Mouse (Mus musculus) heart, postnatal 14 days (tissue): ENCODE measurements around the gene Slc12a7. TPM values are rescaled to one million over a fixed set of nuclear protein-coding genes. Genes with fewer than 3 reads are reported as not detected.

ENCODE experiments used
- DNase-seq, 2 experiments: peaks; one replicate each; pipeline ENCODE4 v3.0.0; 2021 to 2022
- intact Hi-C: fragments of 180-260 bp; cut with DNase I; formaldehyde crosslinking; loops from one replicate; pipeline ENCODE4 v1.15.1; 2025
- total RNA-seq, 2 experiments: library from RNA; stranded (reverse); gene quantifications; 2 replicates each; pipeline ENCODE4 v1.2.3; 2021

Gene Slc12a7
- total RNA-seq, 2 experiments from 2014 or later: 151 to 165 TPM

DNA sequence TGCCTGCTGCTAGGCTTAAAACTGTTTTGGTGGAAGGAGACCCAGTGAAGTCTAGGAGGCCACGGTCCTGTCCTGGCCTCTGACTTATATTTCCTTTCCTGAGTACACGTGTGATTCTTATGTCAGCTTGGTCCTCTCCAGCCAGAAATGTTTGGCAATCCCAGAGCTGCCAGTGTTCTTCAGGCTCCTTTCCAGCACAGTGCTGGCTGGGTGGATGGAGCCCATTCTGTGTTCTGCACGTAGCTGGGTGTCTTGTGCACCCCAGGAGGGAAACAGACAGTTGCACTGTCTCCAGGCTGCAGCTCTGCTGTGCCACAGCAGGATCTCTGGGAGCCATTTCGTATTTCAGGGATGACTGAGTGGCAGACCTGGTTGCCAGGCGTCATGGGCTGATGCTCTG is 66.2 kb downstream of the Slc12a7 start:
- no peak for DNase-seq
- intact Hi-C loops: no loop called here

DNA sequence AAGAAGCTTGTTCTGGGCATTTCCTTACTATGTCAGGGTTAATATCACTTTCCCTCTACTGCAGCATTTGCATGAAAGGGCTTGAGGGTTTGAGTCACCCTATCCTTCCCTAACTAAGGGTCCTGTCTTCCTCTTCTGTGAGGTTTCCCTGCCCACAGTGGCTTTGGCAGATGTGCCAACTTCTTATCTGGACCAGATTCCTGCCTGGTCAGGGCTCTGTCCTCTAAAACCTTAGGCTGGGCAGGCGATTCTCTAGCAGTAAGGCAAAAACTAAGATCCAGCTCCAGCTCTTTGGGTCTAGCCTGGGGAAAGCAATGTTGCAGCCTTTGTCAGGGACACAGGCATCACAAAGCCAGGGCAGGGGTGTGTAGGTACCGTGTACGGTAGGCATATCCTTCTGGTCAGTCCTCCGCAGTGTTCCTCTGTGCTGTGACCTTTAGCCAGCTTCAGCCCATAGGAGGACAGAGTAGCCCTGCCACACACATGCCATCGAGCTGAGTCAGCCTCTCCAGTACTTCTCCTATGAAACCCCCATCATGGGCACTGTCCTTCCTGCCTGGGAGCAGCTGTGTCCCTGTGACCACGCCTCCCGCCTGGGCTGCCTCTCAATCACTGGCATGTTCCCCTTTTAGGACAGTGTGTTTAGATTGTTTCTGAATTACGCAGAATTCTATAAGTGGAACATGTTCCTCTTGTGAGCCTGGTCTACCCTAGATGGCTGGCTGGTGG is 70.7 kb downstream of the Slc12a7 start:
- intact Hi-C loops: no loop called here
- DNase-seq: peak; percentile 71

DNA sequence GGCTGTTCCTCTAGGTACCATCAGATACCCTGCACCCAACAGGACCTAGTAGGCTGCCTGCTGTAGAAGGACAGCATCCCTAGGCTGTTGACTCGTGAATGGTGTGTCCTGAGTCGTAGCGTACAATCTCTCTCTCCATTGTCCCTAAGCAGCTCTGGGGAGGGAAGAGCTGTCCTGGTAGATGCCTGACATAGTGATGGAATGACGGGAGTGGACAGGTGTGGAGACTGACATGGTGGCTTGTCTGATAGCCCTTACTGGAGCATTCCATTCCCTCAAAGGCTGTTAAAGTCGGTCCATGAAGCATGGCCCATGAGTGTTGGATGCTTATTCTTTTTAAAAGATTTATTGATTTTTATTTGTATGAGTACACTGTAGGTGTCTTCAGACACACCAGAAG is 72.0 kb downstream of the Slc12a7 start:
- intact Hi-C loops: no loop called here

DNA sequence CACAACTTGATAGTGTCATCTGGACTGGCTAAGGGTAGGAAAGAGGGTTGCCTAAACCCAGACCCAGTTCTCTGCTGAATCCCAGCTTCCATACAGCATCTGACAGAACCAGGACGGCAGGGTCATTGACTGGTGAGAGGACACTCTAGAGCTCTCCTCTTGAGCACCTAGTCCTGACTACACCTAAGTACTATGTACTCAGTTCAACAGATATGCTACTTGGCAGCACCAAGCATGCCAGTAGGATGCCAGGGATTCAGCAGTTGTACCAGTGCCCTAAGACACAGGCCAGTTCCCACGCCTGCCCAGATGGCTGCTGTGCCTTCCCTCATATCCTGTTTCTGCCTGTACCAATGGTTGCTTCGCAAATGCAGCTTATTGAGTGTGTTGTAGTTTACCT is 80.0 kb downstream of the Slc12a7 start:
- DNase-seq: peak in 1 of 2 experiments; percentile 39
- intact Hi-C loops: no loop called here

More for the DNA sequence above, 72.0 kb downstream of the Slc12a7 start:
- no peak for DNase-seq

DNA sequence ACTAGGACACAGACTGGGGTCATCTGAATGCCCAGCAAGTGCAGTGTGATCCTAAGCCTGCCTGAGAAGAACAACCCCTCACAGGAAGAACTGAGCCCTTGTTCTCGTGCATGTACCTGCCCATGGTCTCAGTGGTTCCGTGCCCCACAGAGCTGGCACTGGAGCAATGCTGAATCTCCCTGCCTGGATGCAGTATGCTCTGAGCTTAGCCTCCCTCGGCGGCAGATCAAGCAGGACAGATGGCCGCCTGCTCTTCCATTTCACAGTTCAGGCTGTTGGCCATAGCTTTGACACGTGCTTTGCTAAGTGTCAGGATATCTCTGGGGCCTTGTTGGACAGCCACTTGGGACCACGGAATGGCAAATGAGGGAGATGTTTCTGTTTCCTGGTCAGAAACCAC is 81.3 kb downstream of the Slc12a7 start:
- DNase-seq: no peak
- intact Hi-C loops: no loop called here

DNA sequence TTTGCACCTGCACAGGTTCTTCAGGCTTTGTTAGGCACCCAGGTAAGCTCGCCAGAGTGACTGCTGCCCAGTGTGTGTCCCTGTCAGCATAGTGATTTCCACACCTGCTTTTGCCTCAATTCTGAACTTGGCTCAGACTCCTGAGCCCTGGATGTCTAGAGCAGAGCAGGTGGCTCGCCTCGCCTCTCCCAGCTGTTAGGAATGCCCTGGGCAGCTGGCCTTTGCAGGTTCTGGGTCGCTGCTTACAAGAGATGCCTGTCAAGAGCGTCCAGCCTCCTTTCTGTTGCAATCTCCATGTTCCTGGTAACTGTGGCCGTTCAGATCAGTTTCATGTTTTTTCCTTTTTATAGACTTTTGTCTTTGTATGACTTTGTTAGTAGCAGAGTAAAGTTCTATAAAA is 83.4 kb downstream of the Slc12a7 start:
- intact Hi-C loops: no loop called here

GRCm38 (mm10) chr13:73818921-73819320 is 86.0 kb downstream of the Slc12a7 start:
- intact Hi-C loops: no loop called here
- no peak for DNase-seq

More for the DNA sequence above, 83.4 kb downstream of the Slc12a7 start:
- DNase-seq: no peak

DNA sequence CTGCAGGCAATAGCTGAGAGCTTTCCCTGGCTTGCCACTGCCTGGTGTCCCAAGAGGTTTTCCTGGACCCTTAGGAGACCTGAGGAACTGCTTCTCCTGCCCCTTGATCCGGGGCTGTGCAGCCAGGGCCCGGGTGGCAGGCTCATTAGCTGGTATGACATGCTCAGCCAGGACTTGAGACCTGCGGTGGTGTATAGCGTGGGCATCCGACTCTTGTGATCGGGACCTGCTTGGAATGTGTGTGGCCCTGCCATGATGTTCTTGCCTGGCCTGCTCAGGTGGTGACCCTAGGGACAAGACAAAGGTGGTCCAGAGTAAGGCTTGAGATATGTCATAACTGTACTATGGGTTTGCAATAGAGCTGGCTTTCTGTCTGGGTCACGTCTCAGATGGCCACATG is 88.4 kb downstream of the Slc12a7 start:
- no peak for DNase-seq
- intact Hi-C loops: loop anchor here (10.0 kb wide), 1 partner anchor 176 kb away; no protein-coding TSS in a partner anchor

DNA sequence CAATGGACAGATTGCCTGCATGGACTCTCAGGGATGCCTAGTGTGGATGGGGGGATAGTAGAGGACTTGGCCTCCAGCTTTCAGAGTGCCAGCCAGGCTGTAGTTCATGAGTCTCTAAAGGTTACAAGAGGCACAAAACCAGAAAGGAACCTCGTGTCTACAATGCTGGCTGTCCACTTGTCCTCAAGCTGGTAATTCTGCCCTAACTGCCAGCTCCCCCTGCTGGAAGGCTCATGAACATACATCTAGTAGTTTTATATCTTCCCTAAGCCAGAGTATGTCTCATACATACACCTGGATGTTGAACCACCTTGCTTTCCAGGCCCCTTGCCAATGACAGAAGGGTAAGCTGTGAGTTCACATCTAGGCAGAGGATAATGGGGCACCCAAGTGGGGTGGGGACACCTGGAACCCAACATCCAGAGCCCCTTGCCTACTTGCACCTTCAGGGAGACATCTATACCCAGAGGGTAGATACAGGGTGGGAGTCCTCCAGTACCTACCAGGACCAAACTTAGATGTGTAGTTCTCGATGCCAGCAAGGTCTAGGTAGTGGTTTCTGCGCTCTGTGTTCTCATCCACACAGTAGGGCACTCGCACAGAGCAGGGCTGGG is 89.4 kb downstream of the Slc12a7 start:
- peak; percentile 75 to 81 for DNase-seq
- intact Hi-C loops: loop anchor here (1.0 to 10.0 kb wide), 3 partner anchors 98 to 177 kb away; no protein-coding TSS in a partner anchor

DNA sequence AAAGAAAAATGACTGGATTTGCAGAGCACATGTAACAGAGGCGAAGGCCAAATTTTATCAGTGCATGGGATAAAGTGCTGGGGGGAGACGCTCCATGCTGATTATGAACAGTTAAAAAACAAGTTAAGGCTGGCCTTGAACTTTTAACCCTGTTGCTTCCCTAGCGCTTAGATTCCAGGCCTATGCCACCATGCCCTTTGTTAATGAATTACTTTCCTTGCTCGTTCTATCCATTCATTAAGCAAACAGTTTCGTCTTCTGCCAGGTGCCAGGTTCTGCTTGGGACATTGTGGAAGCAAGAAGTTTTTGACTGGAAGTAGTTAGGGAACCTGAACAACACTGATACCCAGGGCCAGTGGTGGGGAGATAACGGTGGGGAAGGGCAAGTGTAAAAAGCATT is 90.8 kb downstream of the Slc12a7 start:
- DNase-seq: no peak
- intact Hi-C loops: loop anchor here (10.0 kb wide), 1 partner anchor 179 kb away; no protein-coding TSS in a partner anchor

GRCm38 (mm10) chr13:73827243-73827642 is 94.3 kb downstream of the Slc12a7 start:
- DNase-seq: no peak
- intact Hi-C loops: loop anchor here (10.0 kb wide), 1 partner anchor 182 kb away; no protein-coding TSS in a partner anchor

DNA sequence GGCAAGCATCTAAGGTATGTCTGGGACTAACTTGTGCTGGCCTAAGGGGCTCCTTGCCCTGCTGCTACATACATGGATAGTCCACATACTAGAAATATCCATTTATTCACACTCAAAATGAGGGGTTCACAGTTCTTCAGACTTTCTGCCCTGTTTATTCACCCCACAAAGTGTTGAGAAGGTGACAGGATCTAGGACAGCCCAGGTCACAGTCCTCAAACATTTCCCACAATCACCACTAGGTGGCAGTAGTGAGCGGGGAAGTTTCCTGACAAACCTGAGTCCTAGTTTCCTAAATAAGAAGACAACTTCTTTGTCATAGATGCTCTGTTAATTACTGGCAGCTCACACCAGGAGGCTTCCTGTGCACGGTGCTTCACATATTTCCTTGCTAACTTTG is 98.6 kb downstream of the Slc12a7 start:
- DNase-seq: peak; percentile 66 to 80
- intact Hi-C loops: loop anchor here (1.0 to 10.0 kb wide), 2 partner anchors 76 to 473 kb away; no protein-coding TSS in a partner anchor

- intact Hi-C loops: loop anchor here (10.0 kb wide), 1 partner anchor 471 kb away; no protein-coding TSS in a partner anchor
- DNase-seq: no peak
Observed at GRCm38 (mm10) chr13:73833809-73834208, 100.9 kb downstream of the Slc12a7 start.

DNA sequence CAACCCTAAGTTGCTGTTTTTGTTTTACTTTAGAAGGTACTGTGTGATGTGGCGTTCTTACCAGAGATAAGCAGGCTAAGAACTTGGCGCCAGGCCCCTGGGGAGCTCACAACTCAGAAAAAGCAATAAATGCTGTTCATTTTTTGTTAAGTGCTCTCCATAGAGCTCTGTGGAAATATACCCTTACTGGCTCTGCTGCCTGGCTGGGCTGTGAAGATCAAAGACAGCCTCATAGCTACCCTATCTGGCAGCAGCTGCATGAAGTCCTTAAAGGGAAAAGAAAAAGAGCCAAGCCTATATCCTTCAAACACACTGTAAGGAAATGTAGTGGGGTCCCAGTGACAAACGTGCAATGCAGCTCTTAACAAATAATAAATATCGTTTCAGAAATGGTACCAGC is 102.9 kb downstream of the Slc12a7 start:
- intact Hi-C loops: loop anchor here (10.0 kb wide), 1 partner anchor 469 kb away; no protein-coding TSS in a partner anchor
- DNase-seq: no peak

- DNase-seq: peak in 1 of 2 experiments; percentile 10
- intact Hi-C loops: loop anchor here (10.0 kb wide), 1 partner anchor 468 kb away; no protein-coding TSS in a partner anchor
Observed at GRCm38 (mm10) chr13:73836491-73836890, 103.6 kb downstream of the Slc12a7 start.

- intact Hi-C loops: loop anchor here (10.0 kb wide), 1 partner anchor 467 kb away; no protein-coding TSS in a partner anchor
- no peak for DNase-seq
Observed at GRCm38 (mm10) chr13:73837708-73838107, 104.8 kb downstream of the Slc12a7 start.

DNA sequence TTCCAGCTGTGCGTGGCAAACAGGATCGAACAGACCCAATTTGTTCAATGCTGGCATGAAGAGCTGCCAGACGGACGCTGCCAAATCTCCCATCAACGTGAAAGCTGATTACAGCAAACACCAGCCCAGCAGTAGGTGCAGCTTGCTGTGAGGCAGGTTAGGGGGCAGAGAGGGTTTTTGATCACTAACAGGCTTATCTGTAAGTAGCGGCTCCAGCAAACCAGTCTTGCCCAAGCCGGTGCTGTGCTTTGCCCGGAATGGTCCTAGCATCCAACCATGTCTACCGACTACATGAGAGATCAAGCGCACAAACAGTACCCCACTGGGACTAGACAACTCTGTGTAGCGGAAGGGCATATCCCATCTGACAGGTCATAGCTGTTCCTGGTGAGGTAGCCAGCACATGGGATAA is 106.2 kb downstream of the Slc12a7 start:
- intact Hi-C loops: loop anchor here (10.0 kb wide), 1 partner anchor 466 kb away; no protein-coding TSS in a partner anchor
- no peak for DNase-seq

- intact Hi-C loops: loop anchor here (10.0 kb wide), 1 partner anchor 465 kb away; no protein-coding TSS in a partner anchor
- DNase-seq: no peak
Observed at GRCm38 (mm10) chr13:73839740-73840139, 106.8 kb downstream of the Slc12a7 start.

- intact Hi-C loops: no loop called here
- DNase-seq: no peak
Observed at GRCm38 (mm10) chr13:73842696-73843095, 109.8 kb downstream of the Slc12a7 start.

GRCm38 (mm10) chr13:73846589-73847464 is 113.9 kb downstream of the Slc12a7 start:
- intact Hi-C loops: no loop called here
- DNase-seq: peak; percentile 37 to 38
